Mouse (Mus musculus): ENCODE data around the gene Fam24a.

Fam24a gene

GRCm38 (mm10) chr7:131333564-131333963 is at the start of gene Fam24a:
Gene Fam24a, plus strand, starts transcription at chr7:131333864.
- no peak for DNase-seq

GRCm38 (mm10) chr7:131297151-131297550 is 36.5 kb upstream of the Fam24a start:
- no peak for DNase-seq

- no peak for DNase-seq
These were observed 30.3 kb upstream of the Fam24a start for GRCm38 (mm10) chr7:131303340-131303739.

GRCm38 (mm10) chr7:131306733-131307132 is 26.9 kb upstream of the Fam24a start:
- DNase-seq, result no peak

GRCm38 (mm10) chr7:131314493-131314892 is 19.2 kb upstream of the Fam24a start:
- DNase-seq, result no peak

- no peak for DNase-seq
These were observed 16.1 kb upstream of the Fam24a start for GRCm38 (mm10) chr7:131317587-131317986.

- DNase-seq, result no peak
These were observed 15.3 kb upstream of the Fam24a start for GRCm38 (mm10) chr7:131318340-131318739.

GRCm38 (mm10) chr7:131322192-131322591 is 11.5 kb upstream of the Fam24a start, which contains the start of gene Cuzd1:
Gene Cuzd1, minus strand, starts transcription at chr7:131322292.
- DNase-seq, result no peak

- no peak for DNase-seq
These were observed 6.6 kb upstream of the Fam24a start for GRCm38 (mm10) chr7:131327054-131327453.

GRCm38 (mm10) chr7:131329416-131329815 is 4.2 kb upstream of the Fam24a start, which contains the start of gene Fam24b:
Gene Fam24b, minus strand, starts transcription at chr7:131329516.
- no peak for DNase-seq

GRCm38 (mm10) chr7:131331688-131332087 is 2.0 kb upstream of the Fam24a start:
- DNase-seq, result no peak

- DNase-seq, result no peak
These were observed 3.9 kb downstream of the Fam24a start for GRCm38 (mm10) chr7:131337502-131338068.

GRCm38 (mm10) chr7:131345856-131346541 is 12.3 kb downstream of the Fam24a start:
- no peak for DNase-seq

GRCm38 (mm10) chr7:131356105-131356504 is 22.4 kb downstream of the Fam24a start:
- DNase-seq, result no peak

- no peak for DNase-seq
These were observed 28.6 kb downstream of the Fam24a start for GRCm38 (mm10) chr7:131362269-131362614.

- DNase-seq, result peak; percentile 97
These were observed 29.1 kb downstream of the Fam24a start, which contains the start of gene 2310057M21Rik for GRCm38 (mm10) chr7:131362615-131363300. Gene 2310057M21Rik, minus strand, starts transcription at chr7:131362759.

- no peak for DNase-seq
These were observed 30.5 kb downstream of the Fam24a start for GRCm38 (mm10) chr7:131364131-131364530.

GRCm38 (mm10) chr7:131370648-131371469 is 37.2 kb downstream of the Fam24a start, which contains the start of gene Pstk:
Gene Pstk, plus strand, starts transcription at chr7:131371141.
- peak; percentile 94 for DNase-seq

- no peak for DNase-seq
These were observed 37.8 kb downstream of the Fam24a start for GRCm38 (mm10) chr7:131371470-131371860.

- DNase-seq, result no peak
These were observed 38.4 kb downstream of the Fam24a start for GRCm38 (mm10) chr7:131371880-131372651.
